Mouse (Mus musculus) CH12.LX (cell line): Measurements from ENCODE around the gene Map3k9. TPM values are rescaled to one million over a fixed set of nuclear protein-coding genes. Genes with fewer than 3 reads are reported as not detected.
A peak's percentile ranks its signal among the peaks of the same experiment; 100 is the strongest.

Source experiments
- DNase-seq: peaks from one replicate; pipeline ENCODE4 v3.0.0-alpha.2; 2013; ENCODE audit errors: extremely low read depth
- H3K27ac ChIP-seq: 2 replicates; pipeline ENCODE4 v1.5.1; 2012; ENCODE audit warnings: low read depth, mild to moderate bottlenecking, control low read depth, moderate library complexity; ENCODE audit not compliant: insufficient read depth
- H3K27me3 ChIP-seq: replicated peaks from 2 replicates; pipeline ENCODE3; 2012; ENCODE audit warnings: inconsistent platforms
- H3K36me3 ChIP-seq, 2 experiments: replicated peaks in 1 of 2; 2 replicates each; pipeline versions ENCODE3 to v1.6.1; 2012; ENCODE audit warnings: inconsistent platforms in 1 of 2, low read length in 1 of 2, mild to moderate bottlenecking in 1 of 2, mixed read lengths in 1 of 2, moderate library complexity in 1 of 2; ENCODE audit not compliant: control insufficient read depth in 1 of 2, insufficient read depth in 1 of 2
- H3K4me1 ChIP-seq, 2 experiments: 2 replicates each; pipeline ENCODE4 v1.6.1; 2012; ENCODE audit warnings: inconsistent platforms in 1 of 2, moderate library complexity in 1 of 2; ENCODE audit not compliant: insufficient read depth in 2 of 2, control insufficient read depth in 1 of 2
- H3K4me2 ChIP-seq: 2 replicates; pipeline ENCODE4 v1.6.1; 2012; ENCODE audit warnings: low read depth, mild to moderate bottlenecking, control low read depth; ENCODE audit not compliant: poor library complexity, insufficient read depth, severe bottlenecking
- H3K4me3 ChIP-seq, 3 experiments: fragments of 150-350 bp in 1 of 3; sonication (generic) in 1 of 3; replicated peaks in 1 of 3; 2 replicates each; pipeline versions ENCODE3 to v1.5.1; 2011 to 2012; ENCODE audit warnings: low read depth in 2 of 3, low read length in 2 of 3, mild to moderate bottlenecking in 2 of 3, moderate library complexity in 2 of 3, control low read depth in 1 of 3, improper control_type of control experiment in 1 of 3, inconsistent platforms in 1 of 3, mixed read lengths in 1 of 3; ENCODE audit not compliant: poor library complexity in 1 of 3
- H3K79me2 ChIP-seq: replicated peaks from 2 replicates; pipeline ENCODE4 v1.6.1; 2012; ENCODE audit warnings: mild to moderate bottlenecking, moderate library complexity; ENCODE audit not compliant: control insufficient read depth, poor library complexity, insufficient read depth, severe bottlenecking; ENCODE audit errors: extremely low read depth
- H3K9ac ChIP-seq: 2 replicates; pipeline ENCODE4 v1.6.1; 2012; ENCODE audit warnings: low read depth, mild to moderate bottlenecking, control low read depth, moderate library complexity; ENCODE audit not compliant: insufficient read depth
- H3K9me3 ChIP-seq: replicated peaks from 2 replicates; pipeline ENCODE3; 2012; ENCODE audit warnings: low read length, inconsistent platforms, mixed read lengths
- CTCF ChIP-seq, 2 experiments: IDR thresholded peaks in 1 of 2; conservative IDR thresholded peaks in 1 of 2; 2 replicates each; pipeline ENCODE4 v1.5.1; 2011 to 2012; ENCODE audit warnings: low read depth in 2 of 2, low read length in 2 of 2, improper control_type of control experiment in 1 of 2, inconsistent platforms in 1 of 2, mild to moderate bottlenecking in 1 of 2, moderate library complexity in 1 of 2
- GABPA ChIP-seq: IDR thresholded peaks from 2 replicates; pipeline ENCODE4 v1.6.1; 2012; ENCODE audit warnings: low read depth, low read length, improper control_type of control experiment, inconsistent platforms; ENCODE audit not compliant: insufficient replicate concordance
- IRF4 ChIP-seq: IDR thresholded peaks from 2 replicates; pipeline ENCODE4 v1.6.1; 2014; ENCODE audit warnings: low read depth, mild to moderate bottlenecking, inconsistent platforms, low read length, improper control_type of control experiment
- MAZ ChIP-seq: IDR thresholded peaks from 2 replicates; pipeline ENCODE4 v1.6.1; 2012; ENCODE audit warnings: low read depth, mild to moderate bottlenecking, inconsistent platforms, low read length, improper control_type of control experiment, moderate library complexity
- PAX5 ChIP-seq: IDR thresholded peaks from 2 replicates; pipeline ENCODE4 v1.6.1; 2012; ENCODE audit warnings: low read length, inconsistent platforms, mixed read lengths
- POLR2A ChIP-seq: IDR thresholded peaks from 2 replicates; pipeline ENCODE4 v1.6.1; 2011; ENCODE audit warnings: low read depth, mild to moderate bottlenecking, improper control_type of control experiment, low read length
- RCOR1 ChIP-seq: conservative IDR thresholded peaks from 2 replicates; pipeline ENCODE4 v1.6.1; 2012; ENCODE audit warnings: low read depth, mild to moderate bottlenecking, inconsistent platforms, low read length, improper control_type of control experiment
- SIN3A ChIP-seq: IDR thresholded peaks from 2 replicates; pipeline ENCODE4 v1.6.1; 2012; ENCODE audit warnings: low read length, improper control_type of control experiment, inconsistent platforms
- SMC3 ChIP-seq: IDR thresholded peaks from 2 replicates; pipeline ENCODE4 v1.6.1; 2011; ENCODE audit warnings: low read depth, low read length, improper control_type of control experiment
- TBP ChIP-seq: conservative IDR thresholded peaks from 2 replicates; pipeline ENCODE4 v1.6.1; 2011; ENCODE audit warnings: low read depth, low read length, improper control_type of control experiment
- USF1 ChIP-seq: IDR thresholded peaks from 2 replicates; pipeline ENCODE4 v1.6.1; 2014; ENCODE audit warnings: low read depth, mild to moderate bottlenecking, inconsistent platforms, low read length, improper control_type of control experiment
- ZKSCAN1 ChIP-seq: IDR thresholded peaks from 2 replicates; pipeline ENCODE4 v1.6.1; 2012; ENCODE audit warnings: low read depth, inconsistent platforms, low read length, improper control_type of control experiment, borderline replicate concordance
- ZNF384 ChIP-seq: IDR thresholded peaks from 2 replicates; pipeline ENCODE4 v1.6.1; 2012; ENCODE audit warnings: low read depth, low read length, improper control_type of control experiment, inconsistent platforms
- dilution Hi-C: fragments of 300-500 bp; cut with MboI; formaldehyde crosslinking; loops from 2 replicates; pipeline ENCODE4 v1.14.3; 2020; ENCODE audit warnings: low sequenced_read_pairs; ENCODE audit not compliant: extremely low pct_unique_long_range_greater_than_20kb, extremely low pct_ligation_motif_present
- in situ Hi-C: fragments of 300-500 bp; cut with MboI; formaldehyde crosslinking; loops from 3 replicates; pipeline ENCODE4 v1.14.3; 2019; ENCODE audit warnings: low sequenced_read_pairs, low pct_ligation_motif_present, low pct_unique_long_range_greater_than_20kb, mixed read lengths
- polyA plus RNA-seq: library from polyadenylated mRNA; unstranded; fragments of >175 nt; gene quantifications from 2 replicates; pipeline ENCODE4 v1.2.1, GENCODE M21; 2012; ENCODE audit warnings: low read depth; ENCODE audit not compliant: insufficient read length
- total RNA-seq, 2 experiments: library from RNA; depleted of rRNA; stranded (reverse); fragments of 300-350 nt in 1 of 2; fragments of >200 nt in 1 of 2; gene quantifications; 2 replicates each; pipeline ENCODE4 v1.2.3; 2012 to 2014

The Map3k9 gene
- total and polyA plus RNA-seq, 3 experiments: 0.13 to 0.38 TPM; not detected in 1

DNA sequence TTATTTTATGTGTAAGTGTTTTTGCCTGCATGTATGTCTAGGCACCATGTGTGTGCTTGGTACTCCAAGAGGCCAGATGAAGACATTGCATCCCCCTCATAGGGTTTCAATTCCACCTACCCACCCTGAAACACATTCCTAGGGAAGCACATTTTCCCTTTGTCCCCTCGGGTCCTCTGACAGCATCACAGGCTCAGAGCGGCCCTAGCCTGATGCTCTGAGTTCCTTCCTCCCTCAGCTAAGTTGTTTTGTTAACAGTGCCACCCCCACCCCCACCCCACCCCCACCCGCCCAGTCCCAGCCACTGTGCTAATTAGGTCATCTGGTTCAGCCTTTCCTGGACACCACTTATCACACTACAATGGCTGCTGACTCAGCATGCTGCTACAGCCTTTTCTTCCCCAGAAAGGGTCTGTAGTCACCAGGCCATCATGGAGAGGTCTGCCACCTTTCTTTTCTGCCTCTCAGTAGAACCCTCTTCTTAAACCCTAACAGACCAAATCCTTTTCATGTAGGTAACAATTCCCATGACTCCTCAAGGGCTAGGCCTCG lies 91.4 kb downstream of the Map3k9 start:
- in situ Hi-C loops: no loop called here
- Histone ChIP-seq H3K9ac (no peak overlapping the region), H3K9me3 (no peaks in the 10 kb centered on the region), H3K79me2 (no peaks in the 10 kb centered on the region), H3K4me2 (no peak overlapping the region), H3K27me3 (no peaks in the 10 kb centered on the region), H3K36me3 (no peaks in the 10 kb centered on the region), H3K27ac (no peak overlapping the region), H3K4me1 (peaks cover 0 to 28% of the 10 kb centered on the region in 2 experiments; a peak in 2 of 4 replicates), H3K4me3 (no peak overlapping the region)
- dilution Hi-C loops: no loop called here
- 0 out of 4 replicates have a peak, but pooled peaks of 1 of the 2 experiments have one; percentile 5 for TF ChIP-seq CTCF (conservative IDR thresholded peaks at IDR 0.05 in 1 of 2, IDR thresholded peaks at IDR 0.05 in 1 of 2; ENCODE audit: low read depth in 2 of 2, low read length in 2 of 2)
- TF ChIP-seq ZNF384: no peak
- no peak for DNase-seq

- in situ Hi-C loops: no loop called here
- no peaks in the 10 kb centered on the region for H3K79me2 ChIP-seq
- no peaks in the 10 kb centered on the region for H3K36me3 ChIP-seq
- no peaks in the 10 kb centered on the region for H3K9me3 ChIP-seq
- H3K27me3 ChIP-seq: no peaks in the 10 kb centered on the region
- H3K27ac ChIP-seq: no peak overlapping the region
- no peak overlapping the region for H3K4me2 ChIP-seq
- DNase-seq: no peak
- TF ChIP-seq IRF4 (no peak), SIN3A (no peak), USF1 (no peak), POLR2A (no peak), PAX5 (no peak), GABPA (no peak)
- peaks cover 4 to 38% of the 10 kb centered on the region in 2 experiments; a peak in 3 of 4 replicates for H3K4me1 ChIP-seq
- dilution Hi-C loops: no loop called here
- H3K4me3 ChIP-seq: no peak overlapping the region
- H3K9ac ChIP-seq: no peak overlapping the region
Measured at GRCm38 (mm10) chr12:81688537-81688936, 92.4 kb downstream of the Map3k9 start.

DNA sequence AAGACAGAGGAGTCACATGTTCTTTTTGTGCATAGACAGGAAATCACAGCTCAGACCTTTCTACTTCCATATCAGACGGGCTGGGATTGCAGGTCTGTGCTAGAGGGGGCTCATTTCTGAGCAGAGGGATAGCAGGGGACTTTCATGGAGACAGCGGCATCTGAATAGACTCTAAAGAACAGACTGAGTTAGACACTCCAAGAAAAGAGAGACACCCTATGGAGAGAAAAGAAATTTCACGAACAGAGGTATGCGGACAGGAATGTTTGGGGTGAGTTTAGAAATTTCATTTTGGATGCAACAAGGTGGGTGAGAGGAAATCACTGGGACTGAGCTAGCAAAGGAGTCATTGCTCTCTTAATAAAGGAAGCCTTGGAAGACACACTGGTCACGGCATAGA lies 93.1 kb downstream of the Map3k9 start:
- DNase-seq: no peak

More for the DNA sequence above, 93.1 kb downstream of the Map3k9 start:
- no peak overlapping the region for H3K9ac ChIP-seq
- H3K4me1 ChIP-seq: peaks cover 4 to 45% of the 10 kb centered on the region in 2 experiments; a peak in 3 of 4 replicates
- TF ChIP-seq CTCF (conservative IDR thresholded peaks at IDR 0.05 in 1 of 2, IDR thresholded peaks at IDR 0.05 in 1 of 2; ENCODE audit: low read depth in 2 of 2, low read length in 2 of 2) (no peak), TBP (no peak), MAZ (no peak), SMC3 (no peak), ZKSCAN1 (no peak), RCOR1 (no peak)
- H3K4me2 ChIP-seq: no peak overlapping the region
- in situ Hi-C loops (no loop called here), dilution Hi-C loops (no loop called here)
- no peak overlapping the region for H3K27ac ChIP-seq
- H3K4me3 ChIP-seq: no peak overlapping the region
- H3K36me3 ChIP-seq: no peaks in the 10 kb centered on the region
- no peaks in the 10 kb centered on the region for H3K9me3 ChIP-seq
- H3K79me2 ChIP-seq: no peaks in the 10 kb centered on the region
- no peaks in the 10 kb centered on the region for H3K27me3 ChIP-seq
